Mouse (Mus musculus): ENCODE measurements around the gene Ppp1r12c. TPM values are rescaled to one million over a fixed set of nuclear protein-coding genes. Genes with fewer than 3 reads are reported as not detected.

Ppp1r12c gene
- total RNA-seq, 2 experiments from 2014 or later: 148 to 153 TPM

DNA sequence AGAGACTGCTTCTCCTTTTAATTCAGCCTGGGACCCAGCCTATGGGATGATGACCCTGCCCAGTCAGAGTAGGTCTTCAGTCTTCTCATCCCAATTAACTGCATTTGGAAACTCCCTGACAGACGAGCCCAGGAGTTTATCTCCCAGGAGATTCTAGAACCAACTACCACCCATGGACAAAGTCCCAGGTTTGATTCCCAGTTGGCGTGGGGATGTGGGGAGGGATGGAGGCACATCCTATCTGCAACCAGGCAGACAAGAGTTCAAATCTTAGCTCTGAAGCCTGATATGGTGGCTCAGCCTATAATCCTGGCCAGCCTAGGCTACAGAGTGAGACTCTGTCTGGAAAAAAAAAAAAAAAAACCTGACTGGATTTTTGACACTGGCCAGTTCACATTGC, 63.8 kb downstream of the Ppp1r12c start:
- no peak for DNase-seq (ENCODE audit: low spot score in 2 of 2)

DNA sequence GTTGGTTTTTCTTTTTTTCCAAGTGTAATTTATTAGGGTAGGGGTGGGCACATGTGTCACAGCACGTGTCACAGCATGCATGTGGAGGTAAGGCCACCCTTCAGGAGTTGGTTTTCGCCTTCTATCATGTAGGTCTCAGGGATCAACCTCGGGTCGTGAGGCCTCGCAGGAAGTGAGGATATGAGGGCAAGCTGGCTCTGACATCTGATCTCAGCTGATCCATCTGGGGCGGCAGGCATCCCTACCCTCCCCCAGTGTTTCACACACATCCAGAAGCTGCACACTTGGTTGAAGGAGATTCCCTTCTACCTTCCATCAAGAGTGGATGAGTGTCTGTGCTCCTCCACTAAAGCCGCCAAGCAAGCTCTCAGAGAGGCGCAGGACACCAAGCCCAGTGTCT, 69.5 kb downstream of the Ppp1r12c start:
- DNase-seq (ENCODE audit: low spot score in 2 of 2): no peak

DNA sequence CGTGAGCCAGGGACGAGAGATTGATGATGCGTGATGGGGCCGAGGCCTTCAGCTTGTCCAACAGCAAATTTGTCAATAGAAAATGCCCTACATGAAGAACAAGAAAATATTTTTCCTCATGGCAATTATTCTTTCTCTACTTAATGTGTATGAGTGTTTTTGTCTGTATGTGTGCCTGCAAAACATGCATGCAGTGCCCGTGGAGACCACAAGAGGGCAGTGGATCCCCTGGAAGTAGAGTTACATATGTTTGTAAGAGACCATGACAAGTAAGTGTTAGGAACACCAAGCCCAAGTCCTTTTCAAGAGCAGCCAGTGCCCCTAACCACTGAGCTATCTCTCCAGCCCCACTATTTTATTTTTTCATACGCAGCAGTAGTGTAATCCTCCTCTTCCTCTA, 69.9 kb downstream of the Ppp1r12c start:
- peak in 1 of 2 experiments; percentile 64 for DNase-seq (ENCODE audit: low spot score in 2 of 2)

Small RNA genes lying within 50 kb of the gene (microRNA-seq; reads per million reads assigned to microRNA genes)
- 0 reads per million in 2 experiments for gene Gm24605

Other genes starting within 250 kb of the Ppp1r12c start
- gene Ncr1, start 164.0 kb downstream of the Ppp1r12c start, total RNA-seq (2021): not detected
- not detected for gene Gp6, start 103.9 kb downstream of the Ppp1r12c start, total RNA-seq (2021)
- gene Rdh13, start 56.0 kb downstream of the Ppp1r12c start, total RNA-seq (2021): 10 to 100 TPM; 30.1 to 31.2 TPM
- gene Eps8l1, start 41.0 kb downstream of the Ppp1r12c start, total RNA-seq (2021): 1 to 10 TPM; 7.0 to 9.8 TPM
- 1 to 10 TPM; 1.7 to 3.0 TPM for gene Tnnt1, start 14.7 kb upstream of the Ppp1r12c start, total RNA-seq (2021)
- 1 to 10 TPM in 1 of 2 experiments, under 1 TPM in 1; 0.54 to 1.3 TPM for gene Tnni3, start 22.5 kb upstream of the Ppp1r12c start, total RNA-seq (2021)
- gene Dnaaf3, start 30.8 kb upstream of the Ppp1r12c start, total RNA-seq (2021): under 1 TPM; 0.74 to 0.81 TPM
- gene Syt5, start 45.9 kb upstream of the Ppp1r12c start, total RNA-seq (2021): 100 to 1,000 TPM; 211 to 233 TPM
- gene Ptprh, start 102.4 kb upstream of the Ppp1r12c start, total RNA-seq (2021): under 1 TPM; 0.38 to 0.50 TPM
- 10 to 100 TPM; 15.1 to 15.9 TPM for gene Tmem86b, start 129.7 kb upstream of the Ppp1r12c start, total RNA-seq (2021)
- 100 to 1,000 TPM; 127 TPM for gene Ppp6r1, start 157.3 kb upstream of the Ppp1r12c start, total RNA-seq (2021)
- gene Hspbp1, start 183.4 kb upstream of the Ppp1r12c start, total RNA-seq (2021): 10 to 100 TPM; 82.7 to 92.4 TPM
- gene Brsk1, start 188.9 kb upstream of the Ppp1r12c start, total RNA-seq (2021): 100 to 1,000 TPM; 368 to 369 TPM
- gene Tmem150b, start 223.6 kb upstream of the Ppp1r12c start, total RNA-seq (2021): under 1 TPM; 0.10 to 0.15 TPM
- 10 to 100 TPM; 28.3 to 30.3 TPM for gene Kmt5c, start 238.4 kb upstream of the Ppp1r12c start, total RNA-seq (2021)